7 mouse cellular contexts compared by ENCODE assay signal in genomic region chr16:32114968-32115695, GRCm38 (mm10). TPM values are rescaled to one million over a fixed set of nuclear protein-coding genes. Genes with fewer than 3 reads are reported as not detected.
DNase-seq lines count a peak whose midpoint lies in the region; ATAC-seq and TF ChIP-seq lines count a peak whose summit lies in the region.

No protein-coding gene starts in this region.

- peak; percentile 82 for DNase-seq in T-cell, adult 2 months (ENCODE audit: low spot score)
- peak; percentile 86 for DNase-seq in cerebellum, adult 9-10 months
- DNase-seq in frontal cortex, postnatal 36 days (ENCODE audit: low spot score in 2 of 2), result peak; percentile 82 to 85
- DNase-seq in left cerebral cortex, adult 18-20 months (ENCODE audit: low spot score in 2 of 2), result peak; percentile 79 to 90

- H3K27ac ChIP-seq in hindbrain, embryonic 16.5 days (ENCODE audit: low read depth, low read length), result no peak overlapping the region
- H3K27ac ChIP-seq in macrophage, result peak overlapping the region; percentile 94
- no peak overlapping the region for H3K27ac ChIP-seq in small intestine, adult 2 months (ENCODE audit: insufficient read depth, low read depth, low read length)

- 0 out of 2 replicates have a peak overlapping the region, but pooled peaks have one; percentile 16 for H3K4me2 ChIP-seq in hindbrain, embryonic 16.5 days (ENCODE audit: low read length)

- no peaks in the 10 kb centered on the region; the same call in 1 of the 2 replicates for H3K27me3 ChIP-seq in hindbrain, embryonic 16.5 days (replicated peaks; ENCODE audit: control insufficient read depth, insufficient read depth, low read length)
- H3K27me3 ChIP-seq in small intestine, adult 2 months (ENCODE audit: control insufficient read depth, insufficient read depth, low read length), result no peaks in the 10 kb centered on the region

- WGBS in hindbrain, embryonic 16.5 days, result 18% methylated on average over 15 of the region's 15 CpGs
- WGBS in macrophage (ENCODE audit: missing documents), result 21% methylated on average over 15 of the region's 15 CpGs
- 11% methylated on average over 15 of the region's 15 CpGs for WGBS in small intestine, adult 2 months

- no peaks in the 10 kb centered on the region for H3K9me3 ChIP-seq in hindbrain, embryonic 16.5 days (ENCODE audit: control insufficient read depth, low read length)

- no peak for ATAC-seq in hindbrain, embryonic 16.5 days

- H3K79me2 ChIP-seq in macrophage (ENCODE audit: inconsistent target), result no peaks in the 10 kb centered on the region

- H3K36me3 ChIP-seq in hindbrain, embryonic 16.5 days (ENCODE audit: control insufficient read depth, insufficient read depth, low read length), result no peaks in the 10 kb centered on the region
- H3K36me3 ChIP-seq in macrophage (ENCODE audit: inconsistent target), result no peaks in the 10 kb centered on the region
- H3K36me3 ChIP-seq in small intestine, adult 2 months (ENCODE audit: control insufficient read depth, insufficient read depth, low read length), result no peaks in the 10 kb centered on the region

- no peaks in the 10 kb centered on the region for H3K4me1 ChIP-seq in hindbrain, embryonic 16.5 days (ENCODE audit: control insufficient read depth, insufficient read depth, low read depth, low read length)
- peaks cover 2% of the 10 kb centered on the region; the same call in 1 of the 2 replicates for H3K4me1 ChIP-seq in small intestine, adult 2 months (ENCODE audit: control insufficient read depth, insufficient read depth, insufficient read length, low read length)

- H3K4me3 ChIP-seq in hindbrain, embryonic 16.5 days (ENCODE audit: low read length), result no peak overlapping the region
- H3K4me3 ChIP-seq in macrophage (ENCODE audit: inconsistent target), result no peak overlapping the region
- H3K4me3 ChIP-seq in small intestine, adult 2 months (ENCODE audit: low read depth, low read length), result no peak overlapping the region

- no peak for TF ChIP-seq POLR2A in small intestine, adult 2 months (IDR thresholded peaks at IDR 0.05; ENCODE audit: low read depth, low read length)

- no peak overlapping the region for H3K9ac ChIP-seq in hindbrain, embryonic 16.5 days (ENCODE audit: low read depth, low read length)

- TF ChIP-seq CTCF in small intestine, adult 2 months (IDR thresholded peaks at IDR 0.05; ENCODE audit: extremely low read depth, insufficient read length, insufficient replicate concordance, low read depth, low read length), result peak; percentile 95; the same call in 1 of the 2 replicates

RNA-seq across cellular contexts. Expression of gene Cep19, which starts 15.5 kb away (rescaled TPM):
- 48.0 and 51.0 TPM in 2 replicates for polyA plus RNA-seq in hindbrain, embryonic 16.5 days (2015; fragmentation: Nextera tagmentation; extraction: Ambion mirVana)
- total RNA-seq in left cerebral cortex, adult 18-20 months (2021), result 10 to 100 TPM; 66.8 to 67.1 TPM
- total RNA-seq in macrophage (2018; cell fraction: chromatin; rRNA removed), result 1 to 10 TPM in 13 of 26 experiments, under 1 TPM in 6, not detected in 7; 0.25 to 7.9 (median 1.3) TPM
- total RNA-seq in macrophage (2018; cell fraction: cytosol; rRNA removed), result 10 to 100 TPM in 8 of 26 experiments, 1 to 10 TPM in 18; 3.2 to 12.7 (median 8.2) TPM
- 1 to 10 TPM in 21 of 26 experiments, under 1 TPM in 5; 0.69 to 7.5 (median 1.8) TPM for total RNA-seq in macrophage (2018; cell fraction: nucleus; rRNA removed)
- 6.1 to 13.3 TPM (median 8.9 TPM) in 3 replicates for polyA plus RNA-seq in macrophage (2018)
- polyA plus RNA-seq in small intestine, adult 2 months (2012; rRNA removed), result 5.6 and 10.2 TPM in 2 replicates

RNA-seq across cellular contexts. Expression of gene Pigx, which starts 15.6 kb away (rescaled TPM):
- 94.0 and 94.8 TPM in 2 replicates for polyA plus RNA-seq in hindbrain, embryonic 16.5 days (2015; fragmentation: Nextera tagmentation; extraction: Ambion mirVana)
- 10 to 100 TPM; 25.5 to 25.8 TPM for total RNA-seq in left cerebral cortex, adult 18-20 months (2021)
- total RNA-seq in macrophage (2018; cell fraction: chromatin; rRNA removed), result 10 to 100 TPM in 18 of 26 experiments, 1 to 10 TPM in 8; 2.5 to 31.8 (median 16.8) TPM
- total RNA-seq in macrophage (2018; cell fraction: cytosol; rRNA removed), result 10 to 100 TPM; 21.3 to 34.3 (median 27.7) TPM
- total RNA-seq in macrophage (2018; cell fraction: nucleus; rRNA removed), result 10 to 100 TPM in 25 of 26 experiments, 1 to 10 TPM in 1; 9.8 to 41.6 (median 16.8) TPM
- polyA plus RNA-seq in macrophage (2018), result 30.5 to 37.7 TPM (median 33.8 TPM) in 3 replicates
- 14.6 and 32.5 TPM in 2 replicates for polyA plus RNA-seq in small intestine, adult 2 months (2012; rRNA removed)

RNA-seq across cellular contexts. Expression of gene Pak2, which starts 36.0 kb away (rescaled TPM):
- 24.9 and 29.9 TPM in 2 replicates for polyA plus RNA-seq in hindbrain, embryonic 16.5 days (2015; fragmentation: Nextera tagmentation; extraction: Ambion mirVana)
- 10 to 100 TPM; 25.1 to 27.2 TPM for total RNA-seq in left cerebral cortex, adult 18-20 months (2021)
- total RNA-seq in macrophage (2018; cell fraction: chromatin; rRNA removed), result 10 to 100 TPM; 53.5 to 97.8 (median 68.9) TPM
- total RNA-seq in macrophage (2018; cell fraction: cytosol; rRNA removed), result 100 to 1,000 TPM in 6 of 26 experiments, 10 to 100 TPM in 20; 70.5 to 112 (median 93.3) TPM
- total RNA-seq in macrophage (2018; cell fraction: nucleus; rRNA removed), result 100 to 1,000 TPM in 7 of 26 experiments, 10 to 100 TPM in 19; 68.7 to 134 (median 81.3) TPM
- polyA plus RNA-seq in macrophage (2018), result 58.5 to 99.5 TPM (median 73.3 TPM) in 3 replicates
- 7.4 and 16.1 TPM in 2 replicates for polyA plus RNA-seq in small intestine, adult 2 months (2012; rRNA removed)

RNA-seq across cellular contexts. Expression of gene Nrros, which starts 50.3 kb away (rescaled TPM):
- 7.7 and 9.7 TPM in 2 replicates for polyA plus RNA-seq in hindbrain, embryonic 16.5 days (2015; fragmentation: Nextera tagmentation; extraction: Ambion mirVana)
- total RNA-seq in left cerebral cortex, adult 18-20 months (2021), result 1 to 10 TPM; 6.8 to 8.5 TPM
- total RNA-seq in macrophage (2018; cell fraction: chromatin; rRNA removed), result 1,000 to 10,000 TPM in 3 of 26 experiments, 100 to 1,000 TPM in 23; 132 to 1,171 (median 355) TPM
- total RNA-seq in macrophage (2018; cell fraction: cytosol; rRNA removed), result 100 to 1,000 TPM; 175 to 537 (median 329) TPM
- total RNA-seq in macrophage (2018; cell fraction: nucleus; rRNA removed), result 1,000 to 10,000 TPM in 5 of 26 experiments, 100 to 1,000 TPM in 21; 236 to 1,699 (median 464) TPM
- 133 to 329 TPM (median 277 TPM) in 3 replicates for polyA plus RNA-seq in macrophage (2018)
- polyA plus RNA-seq in small intestine, adult 2 months (2012; rRNA removed), result 5.3 and 6.7 TPM in 2 replicates
